Mouse (Mus musculus) embryonic facial prominence, embryonic 10.5 days (tissue): ENCODE data around the gene Mfsd4a. TPM values are rescaled to one million over a fixed set of nuclear protein-coding genes. Genes with fewer than 3 reads are reported as not detected.

Experiments used
- DNase-seq: peaks from one replicate; pipeline ENCODE4 v3.0.0-alpha.2; 2017; ENCODE audit warnings: low spot score
- H3K27ac ChIP-seq: fragments of 300-500 bp; sonication (generic); replicated peaks from 2 replicates; pipeline ENCODE4 v1.5.1; 2016; ENCODE audit warnings: mild to moderate bottlenecking
- H3K27me3 ChIP-seq: fragments of 300-500 bp; sonication (generic); replicated peaks from 2 replicates; pipeline ENCODE4 v1.6.1; 2016; ENCODE audit warnings: low read depth, mild to moderate bottlenecking; ENCODE audit not compliant: poor library complexity, severe bottlenecking
- H3K36me3 ChIP-seq: fragments of 300-500 bp; sonication (generic); replicated peaks from 2 replicates; pipeline ENCODE4 v1.6.1; 2016; ENCODE audit warnings: mild to moderate bottlenecking, moderate library complexity
- H3K4me1 ChIP-seq: fragments of 300-500 bp; sonication (generic); 2 replicates; pipeline ENCODE4 v1.6.1; 2016
- H3K4me3 ChIP-seq: fragments of 300-500 bp; sonication (generic); 2 replicates; pipeline ENCODE4 v1.5.1; 2016; ENCODE audit warnings: mild to moderate bottlenecking, moderate library complexity
- H3K9me3 ChIP-seq: fragments of 300-500 bp; sonication (generic); 2 replicates; pipeline ENCODE4 v1.6.1; 2016; ENCODE audit warnings: mild to moderate bottlenecking
- WGBS: fragments of 180-500 bp; shearing (Covaris S2); methylation state at CpG from one replicate; pipeline ENCODE4 v1.1.7; 2016; 5-methylcytosine and 5-hydroxymethylcytosine counted together
- polyA plus RNA-seq: library from polyadenylated mRNA; unstranded; fragments of >200 nt; fragmentation: Nextera tagmentation; extraction: Ambion mirVana; gene quantifications from 2 replicates; pipeline ENCODE4 v1.2.1, GENCODE M21; 2016

Gene Mfsd4a
- polyA plus RNA-seq, 1 experiment from 2014 or later = 12.5 TPM

GRCm38 (mm10) chr1:132032172-132032571, 35.7 kb downstream of the Mfsd4a start:
- no peaks in the 10 kb centered on the region for H3K27me3 ChIP-seq
- H3K9me3 ChIP-seq = no peaks in the 10 kb centered on the region
- no peak for DNase-seq
- no peak overlapping the region for H3K4me3 ChIP-seq
- peaks cover 75% of the 10 kb centered on the region for H3K36me3 ChIP-seq
- 91% methylated on average over 7 of the region's 7 CpGs for WGBS
- no peaks in the 10 kb centered on the region for H3K4me1 ChIP-seq
- H3K27ac ChIP-seq = no peak overlapping the region

- no peak for DNase-seq
- H3K27me3 ChIP-seq = no peaks in the 10 kb centered on the region
- peaks cover 88% of the 10 kb centered on the region for H3K36me3 ChIP-seq
- H3K27ac ChIP-seq = no peak overlapping the region
- no peaks in the 10 kb centered on the region for H3K4me1 ChIP-seq
- 73% methylated on average over 2 of the region's 2 CpGs for WGBS
- no peak overlapping the region for H3K4me3 ChIP-seq
- H3K9me3 ChIP-seq = no peaks in the 10 kb centered on the region
Observed at GRCm38 (mm10) chr1:132030574-132030973, 37.3 kb downstream of the Mfsd4a start.

GRCm38 (mm10) chr1:132028413-132028812, 39.4 kb downstream of the Mfsd4a start:
- no peak for DNase-seq
- no peaks in the 10 kb centered on the region for H3K27me3 ChIP-seq
- H3K36me3 ChIP-seq = peaks cover 91% of the 10 kb centered on the region
- H3K9me3 ChIP-seq = no peaks in the 10 kb centered on the region
- WGBS = 94% methylated on average over 9 of the region's 9 CpGs
- H3K4me3 ChIP-seq = no peak overlapping the region
- H3K4me1 ChIP-seq = no peaks in the 10 kb centered on the region
- no peak overlapping the region for H3K27ac ChIP-seq

- Histone ChIP-seq H3K9me3 (no peaks in the 10 kb centered on the region), H3K27ac (no peak overlapping the region), H3K4me1 (no peaks in the 10 kb centered on the region), H3K27me3 (no peaks in the 10 kb centered on the region), H3K36me3 (peaks cover 91% of the 10 kb centered on the region), H3K4me3 (no peak overlapping the region)
- 91% methylated on average over 5 of the region's 5 CpGs for WGBS
- DNase-seq = no peak
Observed at GRCm38 (mm10) chr1:132027978-132028377, 39.9 kb downstream of the Mfsd4a start.

- no peaks in the 10 kb centered on the region for H3K9me3 ChIP-seq
- no peak for DNase-seq
- H3K27ac ChIP-seq = no peak overlapping the region
- H3K4me3 ChIP-seq = no peak overlapping the region
- H3K36me3 ChIP-seq = peaks cover 91% of the 10 kb centered on the region
- H3K4me1 ChIP-seq = no peaks in the 10 kb centered on the region
- no peaks in the 10 kb centered on the region for H3K27me3 ChIP-seq
- 94% methylated on average over 11 of the region's 11 CpGs for WGBS
Observed at GRCm38 (mm10) chr1:132026925-132027646, 40.8 kb downstream of the Mfsd4a start.

GRCm38 (mm10) chr1:132022107-132022506, 45.8 kb downstream of the Mfsd4a start:
- no peak overlapping the region for H3K4me3 ChIP-seq
- 88% methylated on average over 3 of the region's 3 CpGs for WGBS
- H3K27me3 ChIP-seq = no peaks in the 10 kb centered on the region
- H3K36me3 ChIP-seq = peaks cover 90% of the 10 kb centered on the region
- no peak overlapping the region for H3K27ac ChIP-seq
- H3K4me1 ChIP-seq = no peaks in the 10 kb centered on the region
- DNase-seq = no peak
- H3K9me3 ChIP-seq = no peaks in the 10 kb centered on the region

GRCm38 (mm10) chr1:132019876-132020275, 48.0 kb downstream of the Mfsd4a start:
- 95% methylated on average over 7 of the region's 7 CpGs for whole genome bisulfite sequencing
- DNase-seq = no peak
- H3K27ac ChIP-seq = no peak overlapping the region
- no peaks in the 10 kb centered on the region for H3K4me1 ChIP-seq
- peaks cover 91% of the 10 kb centered on the region for H3K36me3 ChIP-seq
- H3K9me3 ChIP-seq = no peaks in the 10 kb centered on the region
- no peaks in the 10 kb centered on the region for H3K27me3 ChIP-seq
- H3K4me3 ChIP-seq = no peak overlapping the region

- Histone ChIP-seq H3K4me1 (no peaks in the 10 kb centered on the region), H3K36me3 (peaks cover 69% of the 10 kb centered on the region)
- WGBS = 92% methylated on average over 1 of the region's 1 CpGs
Observed at GRCm38 (mm10) chr1:132016691-132017090, 51.2 kb downstream of the Mfsd4a start.

GRCm38 (mm10) chr1:132014800-132015199, 53.1 kb downstream of the Mfsd4a start:
- H3K27ac ChIP-seq = no peak overlapping the region
- no peaks in the 10 kb centered on the region for H3K27me3 ChIP-seq
- 0 out of 2 replicates have a peak, but pooled peaks cover 2% of the 10 kb centered on the region for H3K4me1 ChIP-seq
- DNase-seq = no peak
- no peak overlapping the region for H3K4me3 ChIP-seq
- 100% methylated on average over 1 of the region's 1 CpGs for WGBS
- no peaks in the 10 kb centered on the region for H3K9me3 ChIP-seq
- peaks cover 54% of the 10 kb centered on the region for H3K36me3 ChIP-seq

More at GRCm38 (mm10) chr1:132016691-132017090, 51.2 kb downstream of the Mfsd4a start:
- DNase-seq = no peak
- no peaks in the 10 kb centered on the region for H3K27me3 ChIP-seq
- H3K27ac ChIP-seq = no peak overlapping the region
- no peaks in the 10 kb centered on the region for H3K9me3 ChIP-seq
- no peak overlapping the region for H3K4me3 ChIP-seq

GRCm38 (mm10) chr1:132012861-132013260, 55.0 kb downstream of the Mfsd4a start:
- Histone ChIP-seq H3K9me3 (no peaks in the 10 kb centered on the region), H3K27me3 (no peaks in the 10 kb centered on the region), H3K27ac (no peak overlapping the region), H3K4me1 (peaks cover 17% of the 10 kb centered on the region), H3K36me3 (peaks cover 34% of the 10 kb centered on the region), H3K4me3 (no peak overlapping the region)
- whole genome bisulfite sequencing = 86% methylated on average over 8 of the region's 8 CpGs
- DNase-seq = no peak

GRCm38 (mm10) chr1:132011785-132012184, 56.1 kb downstream of the Mfsd4a start:
- 80% methylated on average over 2 of the region's 2 CpGs for WGBS
- Histone ChIP-seq H3K27me3 (no peaks in the 10 kb centered on the region), H3K36me3 (peaks cover 24% of the 10 kb centered on the region), H3K4me1 (peaks cover 17% of the 10 kb centered on the region), H3K9me3 (no peaks in the 10 kb centered on the region), H3K4me3 (no peak overlapping the region), H3K27ac (no peak overlapping the region)
- DNase-seq = no peak

GRCm38 (mm10) chr1:132010632-132011501, 57.0 kb downstream of the Mfsd4a start:
- 87% methylated on average over 17 of the region's 17 CpGs for WGBS
- DNase-seq = no peak
- no peaks in the 10 kb centered on the region for H3K27me3 ChIP-seq
- H3K36me3 ChIP-seq = peaks cover 17% of the 10 kb centered on the region
- H3K27ac ChIP-seq = no peak overlapping the region
- H3K4me1 ChIP-seq = peaks cover 20% of the 10 kb centered on the region
- no peak overlapping the region for H3K4me3 ChIP-seq
- no peaks in the 10 kb centered on the region for H3K9me3 ChIP-seq
